Mouse (Mus musculus): ENCODE data around the gene Krt13. TPM values are rescaled to one million over a fixed set of nuclear protein-coding genes. Genes with fewer than 3 reads are reported as not detected.
A peak's percentile ranks its signal among the peaks of the same experiment; 100 is the strongest.

Krt13 gene
- polyA plus RNA-seq, 1 experiment from 2014 or later, result not detected

DNA sequence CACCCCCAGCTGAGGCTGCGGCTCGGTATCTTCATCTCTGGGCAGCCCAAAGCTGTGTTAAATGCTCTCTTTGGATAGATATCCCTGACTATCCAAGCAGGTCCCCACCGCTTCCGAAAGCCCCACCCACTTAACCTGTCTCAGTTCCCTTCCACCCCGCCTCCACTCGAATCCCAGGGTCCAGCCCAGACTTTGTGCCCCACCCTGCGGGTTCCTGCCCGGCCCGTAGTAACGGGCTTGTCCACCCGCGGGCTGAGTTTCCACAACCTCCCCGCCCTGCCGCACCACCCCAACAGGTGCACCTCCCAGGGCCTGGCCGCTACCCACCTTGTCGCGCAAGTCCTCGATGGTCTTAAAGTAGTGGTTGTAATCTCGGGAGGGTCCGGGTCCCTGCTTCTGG, 23.7 kb upstream of the Krt13 start:
- Histone ChIP-seq H3K36me3 (no peaks in the 10 kb centered on the region), H3K4me1 (replicated peaks) (peaks cover 11% of the 10 kb centered on the region), H3K9ac (no peak overlapping the region; the same call in 1 of the 2 replicates), H3K4me3 (peak overlapping the region; percentile 27), H3K4me2 (peak overlapping the region; percentile 51), H3K9me3 (no peaks in the 10 kb centered on the region), H3K27ac (no peak overlapping the region), H3K27me3 (peaks cover 50% of the 10 kb centered on the region)
- 2% methylated on average over 20 of the region's 20 CpGs for WGBS
- no peak for ATAC-seq (ENCODE audit: low FRiP score)

DNA sequence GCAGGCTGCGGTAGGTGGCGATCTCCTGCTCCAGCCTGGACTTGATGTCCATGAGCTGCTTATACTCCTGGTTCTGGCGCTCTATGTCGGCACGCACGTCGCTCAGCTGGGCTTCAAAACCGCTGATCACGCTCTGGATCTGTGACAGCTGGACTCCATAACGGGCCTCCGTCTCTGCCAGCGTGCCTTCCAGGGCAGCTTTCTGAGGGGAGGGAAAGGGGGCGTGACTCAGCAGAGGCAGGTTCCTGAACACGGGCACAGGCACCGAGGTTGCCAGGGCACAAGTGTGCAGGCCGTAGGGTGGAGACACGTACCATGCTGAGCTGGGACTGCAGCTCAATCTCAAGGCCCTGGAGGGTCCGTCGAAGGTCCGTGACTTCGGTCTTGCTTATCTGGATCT, 19.6 kb upstream of the Krt13 start:
- 86% methylated on average over 21 of the region's 21 CpGs for WGBS
- ATAC-seq (ENCODE audit: low FRiP score), result no peak

DNA sequence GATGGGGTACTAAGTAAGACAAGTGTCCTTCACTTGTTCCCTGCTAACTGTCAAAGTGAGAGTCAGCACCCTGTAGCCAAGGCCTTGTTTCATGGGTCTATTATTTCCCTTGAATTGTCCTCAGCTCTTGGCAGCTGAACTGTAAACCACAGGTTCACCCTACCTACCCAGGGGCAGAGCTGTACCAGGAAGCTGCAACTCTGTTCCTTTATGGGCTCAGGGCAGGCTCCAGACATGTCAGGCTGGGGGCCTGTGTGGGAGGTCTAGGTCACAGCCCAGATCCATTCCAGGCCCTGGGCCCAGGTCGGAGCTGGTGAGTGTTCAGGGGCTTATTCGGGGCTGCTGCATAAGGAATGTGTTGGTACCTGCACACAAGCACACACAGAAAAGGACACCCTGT, 18.0 kb upstream of the Krt13 start:
- no peak overlapping the region for H3K4me3 ChIP-seq
- peaks cover 18% of the 10 kb centered on the region for H3K27me3 ChIP-seq
- no peak overlapping the region for H3K27ac ChIP-seq
- H3K9ac ChIP-seq, result no peak overlapping the region
- no peaks in the 10 kb centered on the region for H3K36me3 ChIP-seq
- H3K4me2 ChIP-seq, result no peak overlapping the region
- 76% methylated on average over 2 of the region's 2 CpGs for WGBS
- peaks cover 17% of the 10 kb centered on the region for H3K4me1 ChIP-seq (replicated peaks)
- no peak for ATAC-seq (ENCODE audit: low FRiP score)
- no peaks in the 10 kb centered on the region for H3K9me3 ChIP-seq

More for the DNA sequence above, 19.6 kb upstream of the Krt13 start:
- Histone ChIP-seq H3K27ac (no peak overlapping the region), H3K9me3 (no peaks in the 10 kb centered on the region), H3K9ac (no peak overlapping the region), H3K4me1 (replicated peaks) (peaks cover 28% of the 10 kb centered on the region), H3K36me3 (no peaks in the 10 kb centered on the region), H3K27me3 (peaks cover 34% of the 10 kb centered on the region), H3K4me2 (no peak overlapping the region), H3K4me3 (no peak overlapping the region)

DNA sequence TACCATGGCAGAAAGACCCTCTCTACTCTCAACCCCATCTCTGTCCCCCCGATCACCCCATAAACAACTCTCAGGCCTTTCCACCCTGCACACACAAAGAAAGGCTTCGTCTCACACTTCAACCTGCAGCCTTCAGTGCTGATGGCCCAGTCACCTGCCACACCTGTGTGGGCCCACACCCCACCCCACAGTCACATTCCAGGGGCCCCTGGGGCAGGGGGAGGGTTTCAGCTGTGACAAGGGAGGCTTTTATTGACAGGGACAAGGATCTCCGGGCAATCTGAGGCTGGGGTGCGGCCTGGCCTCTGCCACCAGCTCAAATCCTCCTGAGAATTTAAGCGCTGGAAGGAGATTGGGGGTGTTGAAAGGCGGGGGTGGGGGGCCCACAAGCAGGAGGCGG, 17.4 kb upstream of the Krt13 start:
- Histone ChIP-seq H3K36me3 (no peaks in the 10 kb centered on the region), H3K4me2 (no peak overlapping the region), H3K9me3 (no peaks in the 10 kb centered on the region), H3K27ac (no peak overlapping the region), H3K9ac (no peak overlapping the region), H3K4me3 (no peak overlapping the region), H3K4me1 (replicated peaks) (peaks cover 17% of the 10 kb centered on the region), H3K27me3 (peaks cover 17% of the 10 kb centered on the region)
- 58% methylated on average over 7 of the region's 7 CpGs for WGBS
- ATAC-seq (ENCODE audit: low FRiP score), result no peak

DNA sequence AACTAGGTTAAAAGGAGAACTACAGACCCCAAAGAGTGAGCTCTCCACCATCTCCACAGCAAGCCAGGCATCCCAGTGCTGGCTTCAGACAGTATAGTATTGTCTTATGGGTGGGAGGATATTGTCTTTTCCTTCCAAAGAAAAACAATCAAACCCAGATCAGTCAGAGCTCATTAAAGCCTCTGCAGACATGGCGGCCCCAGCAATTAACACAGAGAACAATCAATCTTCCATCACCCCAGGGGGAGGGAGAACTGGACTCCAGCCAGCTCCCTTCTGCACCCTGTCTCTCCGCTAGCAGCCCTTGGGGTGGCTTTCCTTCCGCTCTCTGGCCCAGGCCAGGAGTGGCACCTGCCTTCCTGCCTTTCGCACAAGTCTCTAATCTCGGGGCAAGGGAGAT, 16.3 kb upstream of the Krt13 start:
- Histone ChIP-seq H3K4me2 (no peak overlapping the region), H3K9ac (no peak overlapping the region), H3K4me1 (replicated peaks) (peaks cover 17% of the 10 kb centered on the region), H3K27me3 (peaks cover 15% of the 10 kb centered on the region; the same call in 1 of the 2 replicates), H3K4me3 (no peak overlapping the region), H3K36me3 (no peaks in the 10 kb centered on the region), H3K27ac (no peak overlapping the region), H3K9me3 (no peaks in the 10 kb centered on the region)
- WGBS, result 34% methylated on average over 5 of the region's 5 CpGs
- no peak for ATAC-seq (ENCODE audit: low FRiP score)

DNA sequence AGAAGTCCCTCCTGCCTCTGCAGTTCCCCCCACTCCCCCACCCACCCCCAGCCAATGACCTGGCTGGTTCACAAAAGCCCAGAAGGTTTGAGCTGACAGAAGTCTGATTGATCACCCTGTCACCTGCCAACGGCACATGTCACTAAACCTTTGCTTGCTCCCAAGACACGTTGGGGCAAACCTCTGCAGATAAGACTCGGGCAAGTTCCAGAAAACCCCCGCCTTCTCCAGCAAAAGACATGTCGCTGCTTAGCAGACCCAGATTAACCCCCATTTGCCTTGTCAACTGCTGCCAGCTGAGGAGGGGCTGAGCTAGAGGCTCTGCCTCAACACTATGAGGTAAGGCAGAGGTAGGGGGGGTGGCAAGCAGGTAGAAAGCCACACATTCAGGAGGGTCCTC, 15.2 kb upstream of the Krt13 start:
- Histone ChIP-seq H3K27ac (no peak overlapping the region), H3K4me1 (replicated peaks) (peaks cover 17% of the 10 kb centered on the region), H3K36me3 (no peaks in the 10 kb centered on the region), H3K9me3 (no peaks in the 10 kb centered on the region), H3K27me3 (peaks cover 11% of the 10 kb centered on the region; the same call in 1 of the 2 replicates), H3K4me2 (no peak overlapping the region), H3K9ac (no peak overlapping the region), H3K4me3 (no peak overlapping the region)
- 29% methylated on average over 5 of the region's 5 CpGs for WGBS
- no peak for ATAC-seq (ENCODE audit: low FRiP score)

DNA sequence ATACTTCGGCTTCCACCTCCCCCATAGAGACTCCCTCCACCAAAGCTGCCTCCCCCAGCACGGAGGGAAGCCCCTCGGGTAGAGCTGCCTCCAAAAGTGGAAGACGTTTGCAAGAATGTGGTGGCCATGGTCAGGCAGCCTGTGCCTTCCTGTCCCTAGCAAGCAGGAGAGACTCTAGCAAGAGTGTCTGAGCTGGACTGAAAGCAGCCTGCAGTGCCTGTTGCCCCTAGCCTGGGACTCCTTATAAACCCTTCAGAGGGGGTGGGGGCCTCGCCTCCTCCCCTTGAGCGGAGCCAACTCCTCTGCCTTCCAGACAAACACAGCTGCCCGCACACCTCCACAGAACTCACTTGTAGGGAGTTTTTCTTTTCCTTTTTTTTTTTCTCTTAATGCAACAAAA, 14.4 kb upstream of the Krt13 start, which contains the start of gene Krt15:
Krt15 (minus strand) TSS at position 198 of the 400 bp plus-strand sequence.
- Histone ChIP-seq H3K9ac (no peak within 1 kb of the TSS), H3K4me1 (replicated peaks) (peaks cover 17% of the 10 kb centered on the region), H3K4me3 (no peak within 1 kb of the TSS), H3K27me3 (peaks cover 13% of the 10 kb centered on the region; the same call in 1 of the 2 replicates), H3K27ac (no peak within 1 kb of the TSS), H3K9me3 (no peaks in the 10 kb centered on the region), H3K36me3 (no peaks in the 10 kb centered on the region), H3K4me2 (no peak within 1 kb of the TSS)
- ATAC-seq (ENCODE audit: low FRiP score), result no peak
- WGBS, result 68% methylated on average over 7 of the region's 7 CpGs

DNA sequence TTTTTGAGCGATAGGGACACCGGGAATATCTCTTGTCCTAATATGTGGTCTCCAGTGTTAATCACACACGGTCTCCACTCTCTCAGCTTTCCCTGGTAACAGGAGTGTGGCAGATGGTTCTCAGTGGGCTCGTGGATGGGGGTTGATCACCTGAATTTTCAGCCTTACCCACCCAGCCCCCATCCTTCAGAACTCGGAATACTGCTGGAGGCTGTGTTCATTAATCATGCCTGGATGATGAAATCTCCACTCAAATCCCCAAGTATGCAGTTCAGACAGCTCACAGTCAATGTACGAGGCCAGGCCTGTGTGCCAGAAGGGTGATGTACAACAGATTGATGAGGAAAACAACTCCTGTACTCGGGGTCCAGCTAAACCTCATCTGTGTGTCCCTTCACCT, 3.5 kb upstream of the Krt13 start:
- Histone ChIP-seq H3K27ac (no peak overlapping the region), H3K4me3 (no peak overlapping the region), H3K4me1 (replicated peaks) (no peaks in the 10 kb centered on the region), H3K36me3 (no peaks in the 10 kb centered on the region), H3K4me2 (no peak overlapping the region), H3K9ac (no peak overlapping the region), H3K27me3 (no peaks in the 10 kb centered on the region), H3K9me3 (no peaks in the 10 kb centered on the region)
- 75% methylated on average over 7 of the region's 7 CpGs for WGBS
- no peak for ATAC-seq (ENCODE audit: low FRiP score)

DNA sequence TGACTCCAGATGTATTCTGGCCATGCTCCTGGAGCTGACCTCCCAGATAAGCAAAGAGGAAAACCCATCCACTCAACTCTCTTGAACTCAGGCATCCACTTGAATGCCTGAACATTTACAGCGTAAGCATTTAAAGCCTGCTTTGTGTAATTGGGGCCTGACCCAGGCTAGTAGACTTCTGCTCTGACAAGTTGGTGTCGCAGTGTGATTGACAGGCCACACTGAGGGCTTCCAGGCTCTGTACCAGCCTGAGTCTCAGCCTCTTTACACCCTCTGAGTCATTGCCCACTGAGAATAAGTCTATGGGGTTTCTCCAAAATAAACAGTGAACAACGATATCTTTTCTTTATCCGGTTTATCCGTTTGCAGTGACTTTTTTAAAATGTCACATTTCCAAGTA, 1.0 kb downstream of the Krt13 start:
- Histone ChIP-seq H3K9me3 (no peaks in the 10 kb centered on the region), H3K4me2 (no peak overlapping the region), H3K9ac (no peak overlapping the region), H3K27ac (no peak overlapping the region), H3K4me1 (replicated peaks) (no peaks in the 10 kb centered on the region), H3K27me3 (no peaks in the 10 kb centered on the region), H3K4me3 (no peak overlapping the region), H3K36me3 (no peaks in the 10 kb centered on the region)
- ATAC-seq (ENCODE audit: low FRiP score), result no peak
- WGBS, result 92% methylated on average over 5 of the region's 5 CpGs

DNA sequence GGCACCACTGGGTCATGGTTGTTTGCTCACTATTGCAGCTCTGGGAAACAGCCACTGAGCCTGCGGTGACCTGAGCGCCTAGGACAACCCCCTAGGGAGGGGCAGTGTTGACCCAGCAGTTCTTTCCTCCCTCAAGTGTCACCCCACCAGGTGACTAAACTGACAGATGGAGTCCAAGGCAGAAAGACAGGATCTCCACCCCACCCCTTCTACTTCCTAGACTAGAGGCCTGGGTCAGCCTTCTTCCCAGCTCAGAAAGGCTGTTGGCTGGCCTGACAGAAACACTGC, 7.7 kb downstream of the Krt13 start:
- 89% methylated on average over 2 of the region's 2 CpGs for WGBS
- Histone ChIP-seq H3K9ac (no peak overlapping the region), H3K4me3 (no peak overlapping the region), H3K27ac (no peak overlapping the region), H3K9me3 (no peaks in the 10 kb centered on the region), H3K4me2 (no peak overlapping the region), H3K27me3 (no peaks in the 10 kb centered on the region), H3K36me3 (no peaks in the 10 kb centered on the region), H3K4me1 (replicated peaks) (no peaks in the 10 kb centered on the region)
- ATAC-seq (ENCODE audit: low FRiP score), result no peak

DNA sequence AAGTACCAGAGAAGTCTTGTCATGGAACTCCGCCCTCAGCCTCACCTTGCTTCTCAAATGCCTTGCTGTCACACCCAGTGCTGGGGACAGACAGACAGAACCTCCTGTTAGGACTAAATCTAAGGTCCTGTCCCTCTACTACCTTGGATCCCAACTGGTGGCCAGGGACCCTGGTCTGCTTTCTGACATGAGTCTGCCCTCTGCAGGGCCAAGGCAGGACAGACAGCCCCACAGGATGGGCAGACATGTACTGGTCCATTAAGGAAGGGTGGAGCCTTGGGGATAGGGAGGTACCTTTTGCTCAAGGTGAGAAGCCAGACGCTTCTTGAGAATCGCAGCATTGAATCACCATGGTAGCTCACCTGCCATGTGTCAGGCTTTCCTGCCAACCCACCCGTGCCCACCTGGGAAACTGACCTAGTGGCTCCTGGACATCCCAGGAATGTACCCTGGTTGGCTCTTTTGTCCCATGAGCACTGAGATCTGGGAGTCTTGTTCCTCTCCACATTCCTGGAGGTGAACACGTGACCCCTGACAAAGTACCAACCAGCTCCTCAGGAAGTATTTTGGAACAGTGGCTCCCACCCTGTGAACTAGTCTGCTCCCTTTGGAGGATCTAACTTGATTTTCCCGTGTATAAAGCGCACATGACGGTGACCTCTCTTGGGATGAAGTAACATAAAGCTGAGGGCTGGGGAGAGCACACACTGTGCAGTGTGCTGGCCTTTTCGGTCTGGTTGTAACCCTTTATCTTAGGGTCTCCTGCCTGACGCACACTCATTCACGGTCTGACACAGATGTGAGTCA, 8.2 kb downstream of the Krt13 start:
- 88% methylated on average over 11 of the region's 11 CpGs for WGBS
- no peak overlapping the region for H3K27ac ChIP-seq
- H3K9ac ChIP-seq, result no peak overlapping the region
- H3K4me3 ChIP-seq, result no peak overlapping the region
- no peaks in the 10 kb centered on the region for H3K9me3 ChIP-seq
- H3K4me2 ChIP-seq, result no peak overlapping the region
- no peaks in the 10 kb centered on the region for H3K36me3 ChIP-seq
- no peak for ATAC-seq (ENCODE audit: low FRiP score)
- no peaks in the 10 kb centered on the region for H3K4me1 ChIP-seq (replicated peaks)
- H3K27me3 ChIP-seq, result no peaks in the 10 kb centered on the region

DNA sequence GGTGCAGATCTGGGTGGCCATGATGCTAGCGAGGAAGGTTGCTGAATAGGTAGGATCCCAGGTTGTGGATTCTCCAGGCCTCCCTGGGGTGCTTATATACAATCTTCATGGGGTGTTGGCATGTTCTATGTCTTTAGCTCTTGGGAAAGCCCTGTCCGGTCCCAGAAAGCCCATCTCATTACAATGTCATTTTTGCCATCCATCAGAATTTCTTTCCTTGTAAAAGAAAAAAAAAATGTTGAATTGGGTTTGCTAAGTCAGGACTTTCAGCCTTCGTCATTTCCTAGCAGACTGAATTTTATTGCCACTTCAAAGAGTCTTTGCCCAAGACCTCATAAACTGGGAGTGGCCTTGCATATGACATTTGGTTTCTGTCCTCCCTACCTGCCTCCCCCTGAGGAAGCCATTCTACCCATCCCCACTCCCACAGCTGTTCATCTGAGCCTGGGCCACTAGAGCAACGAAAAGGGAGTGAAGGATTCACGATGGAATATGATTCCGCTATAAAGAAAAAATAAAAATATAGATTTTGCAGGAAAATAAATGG, 15.7 kb downstream of the Krt13 start, which contains the start of gene Krt36:
Krt36 (minus strand) TSS at position 51 of the 547 bp plus-strand sequence.
- H3K9me3 ChIP-seq, result no peaks in the 10 kb centered on the region
- no peak for ATAC-seq (ENCODE audit: low FRiP score)
- no peak within 1 kb of the TSS for H3K27ac ChIP-seq
- no peak within 1 kb of the TSS for H3K9ac ChIP-seq
- H3K4me2 ChIP-seq, result no peak within 1 kb of the TSS
- H3K4me3 ChIP-seq, result no peak within 1 kb of the TSS
- H3K36me3 ChIP-seq, result no peaks in the 10 kb centered on the region
- no peaks in the 10 kb centered on the region for H3K27me3 ChIP-seq
- no peaks in the 10 kb centered on the region for H3K4me1 ChIP-seq (replicated peaks)
- WGBS, result 91% methylated on average over 6 of the region's 6 CpGs

Data from hindbrain, embryonic 13.5 days (tissue).